Mouse (Mus musculus): ENCODE data around the gene Iqcf6.
"Not testable (repeated sequence)": the region's sequence is repeated elsewhere in the genome, so short reads cannot be mapped to it uniquely, and the experiment has no call there.

Gene Iqcf6

DNA sequence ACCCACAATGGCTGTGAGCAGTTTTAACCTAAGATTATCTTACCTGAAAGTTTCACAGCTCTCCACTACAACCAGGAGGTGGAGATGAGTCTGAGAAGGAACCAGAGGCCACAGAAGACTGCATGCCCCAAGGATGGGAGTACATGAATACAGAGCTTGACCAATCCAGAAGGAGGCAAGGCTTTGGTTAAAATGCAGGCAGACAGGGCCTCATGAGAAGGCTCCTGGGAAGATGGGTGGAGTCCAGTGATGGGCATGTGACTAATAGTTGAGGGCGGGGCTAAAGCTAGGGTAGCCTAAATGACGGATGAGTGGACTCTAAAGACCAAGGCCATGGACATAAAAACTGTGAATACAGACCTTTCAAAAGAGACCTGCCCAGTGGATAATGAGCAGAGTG lies at the start of gene Iqcf6:
Gene Iqcf6, plus strand, starts transcription at position 301 of the 400 bp plus-strand sequence.
- no peak for DNase-seq (ENCODE audit: low spot score)

DNA sequence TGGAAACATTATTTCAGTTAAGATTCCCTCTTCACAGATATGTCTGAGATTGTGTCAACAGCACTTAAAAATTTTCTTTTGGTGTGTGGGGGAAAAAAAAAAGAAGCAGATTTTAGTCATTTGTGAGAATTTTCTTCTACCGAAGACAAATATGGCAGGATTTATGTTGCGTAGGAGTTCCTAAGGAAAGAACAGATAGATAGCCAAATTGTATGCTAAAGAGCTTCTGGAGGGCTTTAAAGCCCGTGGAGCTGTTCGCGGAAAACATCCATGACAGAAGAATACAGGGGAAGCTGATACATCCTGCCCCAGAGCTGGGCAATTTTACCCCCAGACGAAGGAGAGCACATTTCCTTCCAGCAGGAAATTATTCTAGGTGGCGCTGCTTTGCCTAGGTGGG lies 46.4 kb upstream of the Iqcf6 start:
- DNase-seq (ENCODE audit: low spot score), result no peak

DNA sequence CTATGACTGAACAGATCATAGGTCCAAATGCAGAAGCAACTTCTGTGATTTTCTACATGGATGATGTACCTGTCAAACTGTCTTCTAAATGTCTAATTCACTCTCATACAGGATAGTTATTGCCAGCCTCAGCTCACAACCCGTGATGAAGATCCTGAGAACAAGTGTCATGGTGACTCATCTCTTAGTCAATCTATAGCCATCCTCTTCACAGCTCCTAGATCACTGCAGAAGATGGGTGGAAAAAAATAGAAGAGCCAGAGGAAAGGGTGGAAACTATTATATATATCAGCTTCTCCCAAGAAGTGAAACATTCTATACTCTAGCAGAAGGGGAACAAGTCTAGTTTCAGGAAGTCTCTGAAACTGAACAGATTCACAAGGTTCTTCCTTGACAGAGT lies 43.8 kb upstream of the Iqcf6 start:
- DNase-seq (ENCODE audit: low spot score), result no peak

DNA sequence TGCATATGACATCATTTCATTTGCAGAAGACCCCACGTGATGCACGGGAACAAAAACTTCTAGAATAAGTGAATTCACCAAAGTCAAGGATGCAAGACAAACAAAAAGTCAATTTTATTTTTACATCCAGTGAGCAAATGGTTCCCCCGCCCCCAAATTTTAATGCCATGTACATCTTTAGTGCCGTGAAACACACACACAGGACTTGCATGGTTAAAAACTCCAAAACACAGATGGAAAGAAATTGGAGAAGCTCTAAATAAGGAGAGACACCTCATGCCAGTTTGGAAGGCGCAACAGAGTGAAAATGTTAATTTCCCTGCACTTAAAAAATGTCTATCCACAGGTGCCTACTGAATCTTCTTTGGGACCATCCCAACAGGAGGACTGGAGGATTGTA lies 34.2 kb upstream of the Iqcf6 start:
- DNase-seq (ENCODE audit: low spot score), result no peak

DNA sequence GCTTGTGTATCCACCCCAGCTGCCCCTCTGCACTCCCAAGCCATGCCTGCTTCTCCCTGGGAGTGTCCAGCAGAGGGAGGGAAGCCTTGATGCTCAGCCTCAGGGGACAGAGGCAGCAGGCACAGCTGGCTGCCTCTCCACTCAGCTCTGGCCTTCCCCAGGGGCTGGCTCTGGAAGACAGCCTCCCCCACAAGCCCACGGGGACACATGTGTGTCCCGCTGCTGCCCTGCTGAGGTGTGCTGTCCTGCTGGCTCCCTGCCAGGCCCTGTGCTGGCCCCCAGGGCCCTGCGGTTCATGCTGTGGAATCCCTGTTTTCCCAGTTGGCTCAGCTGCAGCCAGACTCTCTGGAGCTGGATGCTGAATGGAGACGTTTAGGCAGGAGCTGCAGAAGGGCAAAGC lies 31.0 kb upstream of the Iqcf6 start:
- DNase-seq (ENCODE audit: low spot score), result not testable (repeated sequence)

DNA sequence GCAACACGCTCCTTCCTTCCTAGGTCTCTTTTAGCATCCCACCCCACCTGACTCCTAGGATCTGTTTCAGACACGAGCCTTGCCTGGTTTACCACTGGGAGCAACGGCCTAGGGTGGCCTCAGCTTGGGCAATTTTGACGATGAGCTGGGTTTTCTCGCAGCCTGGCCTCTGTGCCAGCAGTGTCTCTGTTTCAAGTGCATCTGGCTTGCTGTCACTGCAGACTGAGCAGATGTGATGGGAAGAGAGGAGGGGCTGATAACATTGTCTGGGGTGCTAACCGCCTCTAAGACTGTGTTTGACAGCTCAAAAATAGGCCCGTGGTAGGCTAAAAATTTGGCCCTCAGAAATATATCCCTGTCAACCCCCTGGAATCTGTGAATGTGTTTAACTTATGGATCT lies 30.5 kb upstream of the Iqcf6 start:
- no peak for DNase-seq (ENCODE audit: low spot score)

DNA sequence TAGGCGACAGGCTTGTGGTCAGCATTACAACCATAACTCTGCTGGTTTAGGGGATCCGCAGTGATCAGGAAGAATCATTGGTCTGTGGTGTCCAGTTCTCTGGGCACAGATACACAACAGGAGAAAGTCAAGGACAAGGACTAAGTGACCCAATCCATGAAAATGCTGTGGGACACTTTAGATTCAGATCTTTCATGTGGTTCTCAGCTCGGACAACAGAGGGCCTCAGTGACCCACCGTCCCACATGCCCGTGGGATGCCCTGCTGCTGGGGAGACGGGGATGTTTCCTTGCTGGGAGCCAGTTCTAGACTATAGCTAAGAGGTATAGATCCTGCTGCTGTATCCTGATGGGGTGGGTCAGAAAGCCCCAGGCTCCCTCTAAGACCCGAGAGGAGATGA lies 27.9 kb upstream of the Iqcf6 start:
- no peak for DNase-seq (ENCODE audit: low spot score)

DNA sequence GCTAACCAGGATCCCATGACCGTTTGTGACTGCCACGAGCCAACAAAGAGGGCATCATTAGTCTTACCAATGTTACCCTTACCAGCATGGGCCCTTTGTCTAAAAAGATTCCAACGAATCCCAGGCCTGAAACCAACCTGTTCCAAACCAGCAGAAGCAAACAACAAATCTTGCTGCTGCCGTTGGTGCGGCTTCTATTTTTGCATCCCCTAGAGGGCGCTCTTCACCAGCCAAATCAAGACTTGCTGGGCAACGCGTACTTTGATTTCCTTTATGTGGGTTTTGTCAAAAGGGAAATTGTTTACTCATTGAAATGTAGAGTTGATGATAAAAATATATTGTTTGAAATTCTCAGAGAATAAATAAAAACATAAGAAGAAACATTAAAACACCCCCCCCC lies 25.8 kb upstream of the Iqcf6 start:
- peak; percentile 7 for DNase-seq (ENCODE audit: low spot score)

DNA sequence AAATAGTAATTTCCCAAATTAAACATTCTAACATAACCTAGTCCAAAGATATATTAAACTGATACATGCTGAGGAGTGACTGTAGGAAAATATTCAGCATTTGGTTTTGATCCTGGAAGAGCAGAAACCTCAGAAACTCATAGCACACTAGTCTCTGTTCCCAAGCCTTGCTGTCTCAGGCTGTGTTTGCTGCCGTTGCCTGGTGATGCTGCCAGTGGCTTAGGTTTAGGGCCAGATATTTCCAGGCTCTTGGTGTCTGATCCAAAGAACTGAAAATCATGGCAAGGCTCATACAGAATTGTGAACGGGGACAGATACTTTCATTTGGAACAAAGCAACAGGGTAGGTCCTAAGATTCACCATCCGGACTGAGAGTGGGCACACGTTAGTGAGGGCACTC lies 15.7 kb upstream of the Iqcf6 start:
- DNase-seq (ENCODE audit: low spot score), result no peak

DNA sequence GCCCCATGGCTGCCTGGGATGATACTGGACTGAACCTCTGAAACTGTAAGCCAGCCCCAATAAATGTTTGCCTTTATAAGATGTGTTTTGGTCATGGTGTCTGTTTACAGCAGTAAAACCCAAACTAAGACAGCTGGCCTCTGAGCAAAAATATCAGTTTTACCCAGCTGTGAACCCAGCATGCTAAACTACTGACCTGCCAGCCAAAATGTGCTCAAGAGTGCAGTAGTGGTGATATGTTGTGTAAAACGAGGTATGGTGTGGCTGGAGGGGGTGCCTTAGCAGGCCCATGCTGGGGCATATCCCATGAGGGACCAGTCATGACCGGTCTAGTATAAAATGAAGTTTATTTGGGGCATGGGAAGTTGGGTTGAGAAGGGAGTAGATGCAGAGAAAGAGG lies 12.4 kb upstream of the Iqcf6 start:
- no peak for DNase-seq (ENCODE audit: low spot score)

DNA sequence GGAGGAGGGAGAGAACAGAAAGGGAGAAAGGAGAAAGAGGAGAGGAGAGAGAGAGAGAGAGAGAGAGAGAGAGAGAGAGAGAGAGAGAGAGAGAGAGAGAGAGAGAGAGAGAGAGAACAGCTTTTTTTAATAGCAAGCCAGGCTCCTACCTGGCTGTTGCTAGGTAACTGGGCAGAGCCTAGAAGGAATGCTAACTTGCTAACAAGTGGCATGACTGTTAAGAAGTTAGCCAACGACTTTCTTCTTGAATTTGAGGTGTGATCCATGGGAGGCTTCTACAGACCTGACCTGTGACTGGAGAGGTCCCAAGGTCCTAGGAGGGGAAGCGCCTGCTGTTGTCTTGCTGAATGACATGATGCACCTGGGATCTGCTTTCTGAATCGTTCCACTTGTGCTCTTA lies 11.8 kb upstream of the Iqcf6 start:
- DNase-seq (ENCODE audit: low spot score), result no peak

DNA sequence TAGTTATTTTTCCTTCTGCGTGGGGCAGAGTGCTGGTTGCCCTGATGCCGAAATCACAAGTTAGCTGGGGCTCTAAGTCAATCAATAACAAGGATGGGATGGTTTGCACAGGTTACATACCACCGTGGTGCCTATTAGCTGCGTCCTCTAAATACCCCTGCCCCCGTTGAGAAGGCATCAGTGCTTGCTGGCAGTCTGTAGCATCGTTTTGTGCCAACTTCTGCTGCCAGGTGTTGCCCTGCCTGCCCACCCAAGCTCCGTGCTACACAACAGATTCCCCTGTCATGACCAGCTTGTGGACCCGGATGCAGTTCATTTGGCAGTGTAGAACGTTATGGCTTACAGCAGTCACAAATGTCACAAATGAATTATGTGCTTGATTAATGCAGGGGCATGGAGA lies 10.1 kb upstream of the Iqcf6 start:
- no peak for DNase-seq (ENCODE audit: low spot score)

DNA sequence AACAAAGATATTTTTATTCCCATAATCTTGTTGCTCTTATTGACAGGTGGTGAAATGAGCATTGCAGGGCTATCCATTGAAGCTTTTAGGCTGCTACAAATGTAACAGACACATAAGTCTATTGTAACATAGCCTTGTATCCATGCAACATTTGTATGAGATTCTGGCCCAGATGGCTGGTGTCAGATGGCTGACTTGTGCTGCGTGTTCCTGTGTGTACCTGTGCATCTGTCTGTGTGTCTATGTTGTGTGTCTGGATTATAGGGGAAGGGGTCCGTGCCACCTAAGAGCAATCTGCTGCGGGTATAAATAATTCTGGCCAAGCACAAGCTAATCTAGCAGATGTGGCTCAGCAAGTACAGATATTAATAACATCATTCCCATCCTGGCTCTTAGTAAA lies 8.9 kb upstream of the Iqcf6 start:
- DNase-seq (ENCODE audit: low spot score), result no peak

DNA sequence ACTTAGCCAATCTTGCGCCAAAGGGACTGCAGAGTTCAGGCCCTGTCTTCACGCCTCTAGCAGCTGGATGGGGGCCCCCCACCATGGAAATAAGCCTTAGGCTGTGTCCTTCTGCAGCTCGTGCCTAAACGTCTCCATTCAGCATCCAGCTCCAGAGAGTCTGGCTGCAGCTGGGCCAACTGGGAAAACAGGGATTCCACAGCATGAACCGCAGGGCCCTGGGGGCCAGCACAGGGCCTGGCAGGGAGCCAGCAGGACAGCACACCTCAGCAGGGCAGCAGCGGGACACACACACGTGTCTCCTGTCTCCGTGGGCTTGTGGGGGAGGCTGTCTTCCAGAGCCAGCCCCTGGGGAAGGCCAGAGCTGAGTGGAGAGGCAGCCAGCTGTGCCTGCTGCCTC lies 1.4 kb downstream of the Iqcf6 start:
- DNase-seq (ENCODE audit: low spot score), result not testable (repeated sequence)

DNA sequence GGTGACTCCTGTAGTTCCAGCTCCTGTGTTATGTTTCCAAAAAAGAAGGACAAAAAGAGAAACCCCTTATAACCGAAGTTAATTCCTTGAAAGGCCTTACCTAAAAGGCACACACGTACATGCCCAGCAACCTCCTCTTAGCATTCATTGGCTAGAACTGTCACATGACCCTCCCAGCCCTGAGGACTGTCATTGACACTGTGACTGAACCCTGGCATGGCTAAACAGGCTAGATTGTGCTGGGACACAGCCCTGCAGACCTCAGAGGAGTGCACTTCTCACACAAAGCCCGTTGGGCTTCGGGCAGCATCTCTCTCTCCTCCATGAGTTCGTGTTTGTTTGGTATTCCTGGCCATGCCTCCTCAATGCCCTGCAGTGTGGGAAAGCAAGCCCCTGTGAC lies 5.8 kb downstream of the Iqcf6 start:
- DNase-seq (ENCODE audit: low spot score), result no peak

DNA sequence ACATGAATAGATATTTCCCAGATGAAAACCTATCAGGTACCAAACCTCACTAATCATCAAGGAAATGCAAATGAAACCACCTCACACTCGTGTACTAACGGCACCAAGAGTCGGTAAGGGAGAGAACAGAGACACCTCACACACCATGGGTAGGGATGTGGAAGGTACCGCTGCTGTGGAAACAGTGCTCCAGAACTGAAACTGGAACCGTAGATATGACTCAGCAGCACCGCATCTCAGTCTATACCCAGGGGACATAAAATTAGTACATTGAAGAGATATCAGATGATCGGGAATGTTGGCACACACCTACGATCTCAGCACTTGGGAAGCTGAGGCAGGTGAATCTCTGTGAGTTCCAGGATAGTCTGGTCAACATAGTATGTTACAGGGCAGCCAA lies 11.8 kb downstream of the Iqcf6 start:
- no peak for DNase-seq (ENCODE audit: low spot score)

DNA sequence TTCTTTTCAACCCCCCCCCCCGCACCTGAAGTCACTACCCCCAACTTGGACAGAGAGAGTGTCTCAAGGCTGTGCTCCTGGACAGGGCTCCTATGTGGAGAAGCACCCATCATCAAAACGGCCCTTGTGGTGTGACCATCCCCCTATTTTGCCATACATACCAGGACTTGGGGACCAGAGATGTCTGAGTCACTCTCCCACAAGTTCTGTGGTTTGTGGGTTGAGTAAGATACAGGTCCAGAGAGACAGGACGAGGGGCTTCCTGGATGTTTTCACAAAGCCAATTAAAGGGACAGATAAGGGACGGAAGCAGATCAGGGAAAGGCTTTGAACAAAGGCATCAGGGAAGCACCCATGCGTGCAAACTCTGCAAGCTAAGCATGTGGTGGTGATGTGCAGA lies 15.0 kb downstream of the Iqcf6 start:
- DNase-seq (ENCODE audit: low spot score), result no peak

DNA sequence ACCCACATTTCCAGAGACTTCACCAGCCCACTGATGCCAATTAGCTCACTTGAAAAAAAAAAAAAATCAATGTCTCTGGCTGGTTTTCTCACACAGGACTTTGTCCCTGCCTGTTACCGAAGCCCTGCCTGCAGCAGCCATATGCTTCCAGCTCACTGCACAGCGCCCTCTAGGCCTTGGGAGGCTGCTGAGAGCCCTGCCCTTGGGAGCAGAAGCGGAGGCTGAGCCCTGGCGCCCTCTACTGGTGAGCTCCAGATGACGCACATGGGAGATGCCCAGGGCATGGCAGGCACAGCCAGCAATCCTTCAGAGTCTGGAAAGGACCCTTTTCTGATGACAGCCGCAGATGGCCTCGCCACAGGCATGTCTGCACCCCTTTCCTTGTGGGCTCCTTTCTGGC lies 16.7 kb downstream of the Iqcf6 start:
- DNase-seq (ENCODE audit: low spot score), result peak; percentile 67

DNA sequence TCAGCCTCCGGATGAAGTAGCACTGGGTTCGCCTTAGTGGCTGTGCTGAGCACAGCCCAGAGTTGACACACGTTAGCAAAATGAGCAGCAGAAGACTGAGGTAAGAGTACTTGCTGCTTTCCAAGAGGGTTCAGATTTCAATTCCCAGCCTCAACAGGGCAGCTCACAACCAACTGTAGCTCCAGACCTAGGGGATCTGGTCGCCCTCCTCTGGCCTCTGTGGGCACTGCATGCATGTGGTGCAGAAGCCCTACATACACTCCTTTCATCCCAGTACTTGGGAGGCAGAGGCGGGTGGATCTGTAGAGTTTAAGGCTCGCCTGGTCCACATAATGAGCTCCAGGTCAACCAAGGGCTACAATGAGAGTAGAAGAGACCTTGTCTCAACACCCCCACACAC lies 17.4 kb downstream of the Iqcf6 start:
- DNase-seq (ENCODE audit: low spot score), result no peak

DNA sequence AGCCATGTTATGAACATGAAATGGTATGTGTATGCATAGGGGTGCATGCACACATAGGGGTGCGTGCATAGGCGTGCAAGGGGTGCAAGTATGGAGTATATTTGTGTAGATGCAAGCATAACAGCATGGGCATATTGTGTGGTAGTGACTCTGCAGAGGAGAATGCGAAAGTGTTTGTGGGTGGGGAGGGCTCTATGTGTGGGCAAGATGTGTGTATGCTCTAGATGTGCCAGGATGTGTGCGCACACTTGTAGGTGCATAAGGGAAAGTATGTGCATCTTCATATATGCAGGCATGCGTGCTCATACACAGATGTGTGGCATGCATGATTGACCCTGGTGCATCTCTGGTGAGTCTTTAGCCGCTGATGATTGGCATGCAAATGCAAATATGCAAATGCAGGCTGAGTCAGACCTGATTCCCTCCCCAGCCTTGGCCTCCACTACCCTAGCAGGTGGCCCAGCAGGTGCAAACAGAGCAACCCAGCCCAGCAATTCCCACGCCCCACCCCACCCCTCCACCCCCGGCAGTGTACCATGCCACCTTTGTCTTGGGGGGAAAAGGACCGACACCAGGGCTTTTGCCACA lies 19.4 kb downstream of the Iqcf6 start:
- no peak for DNase-seq (ENCODE audit: low spot score)

DNA sequence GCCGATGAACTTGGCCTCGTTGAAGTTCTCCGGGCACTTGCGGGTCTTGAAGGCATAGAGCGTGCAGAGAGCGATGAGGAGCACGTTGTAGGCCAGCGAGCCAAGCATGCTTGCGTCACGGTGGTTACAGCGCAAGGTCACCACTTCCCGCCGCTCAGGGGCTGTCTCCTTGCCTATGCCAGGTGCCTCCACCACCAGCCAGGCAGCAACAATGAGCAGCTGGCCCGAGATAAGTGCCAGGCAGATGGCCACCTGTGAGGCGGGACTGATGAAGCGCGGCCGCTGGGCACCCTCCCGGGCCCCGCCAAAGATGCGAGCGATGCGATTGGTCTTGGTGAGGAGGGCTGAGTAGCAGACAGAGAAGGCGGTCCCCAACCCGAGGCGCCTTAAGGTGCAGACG lies 20.8 kb downstream of the Iqcf6 start:
- DNase-seq (ENCODE audit: low spot score), result no peak

DNA sequence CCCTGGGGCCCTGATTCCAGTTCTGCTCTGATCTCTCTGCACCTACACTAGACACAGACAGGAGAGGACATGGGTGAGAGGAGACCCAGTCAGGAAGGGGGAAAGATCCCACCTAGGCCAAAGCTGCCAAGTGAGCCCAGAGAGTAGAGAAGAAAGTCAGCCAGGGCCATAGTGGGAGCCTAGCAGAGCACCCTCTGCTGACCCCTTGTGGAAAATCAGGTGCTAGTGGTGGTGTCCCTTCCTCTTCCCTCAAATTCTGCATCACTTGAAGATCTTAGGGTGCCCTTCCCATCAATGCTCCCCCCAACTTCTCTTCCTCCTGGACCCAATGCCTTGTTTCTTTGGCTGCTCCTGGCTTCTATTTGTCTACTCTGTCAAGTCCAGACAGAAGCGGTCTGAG lies 26.3 kb downstream of the Iqcf6 start:
- no peak for DNase-seq (ENCODE audit: low spot score)

DNA sequence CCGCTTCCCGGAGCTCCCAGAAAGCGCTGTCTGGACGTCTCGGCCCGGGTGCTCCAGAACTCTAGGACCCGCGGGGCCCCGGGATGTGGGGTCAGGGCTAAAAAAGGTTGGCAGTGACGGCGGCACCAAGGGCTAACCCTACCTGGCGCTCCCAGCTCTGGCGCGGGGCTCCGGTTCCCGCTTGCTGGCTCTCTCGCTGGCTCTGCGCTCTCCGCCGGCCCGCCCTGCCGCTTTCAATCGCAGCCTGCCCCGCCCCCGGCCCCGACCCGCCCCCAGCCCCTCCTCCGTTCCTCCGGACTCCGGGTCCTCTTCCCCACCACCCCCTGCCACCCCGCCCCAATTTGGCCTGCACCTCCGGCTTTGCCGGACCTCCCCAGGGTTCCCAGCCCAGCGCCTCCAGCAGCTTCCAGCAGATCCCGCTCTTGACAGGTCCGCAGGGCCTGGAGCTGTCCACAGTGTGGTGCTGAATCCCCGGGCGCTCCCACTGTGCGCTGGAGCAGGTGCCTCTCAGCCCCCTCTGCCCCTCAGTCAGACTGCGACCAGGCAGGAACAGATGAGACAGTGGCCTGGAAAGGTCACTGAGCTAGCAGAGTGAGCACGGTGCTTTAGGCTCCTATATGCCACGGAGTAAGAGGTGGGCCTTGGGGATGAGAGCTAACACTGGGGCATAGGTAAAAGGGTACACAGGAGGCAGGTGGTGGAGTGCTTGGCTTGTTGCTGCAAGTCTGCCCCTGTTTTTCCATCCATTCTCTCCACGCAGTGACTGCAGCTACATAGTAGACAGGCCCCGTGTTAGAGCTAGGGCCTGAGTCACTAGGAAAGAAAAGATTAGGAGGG lies 29.7 kb downstream of the Iqcf6 start, which contains the start of gene Grm2:
Gene Grm2, minus strand, starts transcription at position 199 of the 837 bp plus-strand sequence.
- no peak for DNase-seq (ENCODE audit: low spot score)

DNA sequence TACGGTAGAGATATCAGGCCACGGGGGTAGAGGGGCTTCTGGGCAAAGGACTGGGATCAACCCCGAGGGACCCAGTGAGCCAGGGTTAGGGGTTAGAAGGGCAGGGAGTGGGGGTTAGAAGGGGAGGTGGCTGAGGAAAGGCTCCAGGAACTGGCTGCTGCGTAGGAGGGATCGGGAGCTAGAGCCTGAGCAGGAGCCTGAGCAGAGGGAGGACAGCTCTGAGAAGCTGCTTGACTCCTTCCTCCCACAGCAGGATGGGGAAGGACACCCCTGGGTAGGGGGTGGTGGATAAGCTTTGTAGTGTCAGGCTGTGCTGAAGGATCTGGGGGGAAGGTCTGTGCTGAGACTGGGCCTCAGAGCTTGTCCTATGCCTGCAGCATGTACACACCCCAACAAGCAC lies 30.4 kb downstream of the Iqcf6 start:
- DNase-seq (ENCODE audit: low spot score), result no peak

Data from T-cell, adult 2 months (primary cell).